Mouse (Mus musculus) MEL-GATA-1-ER (cell line): ENCODE measurements around the gene Plcxd1.
"Not testable (repeated sequence)": the region's sequence is repeated elsewhere in the genome, so short reads cannot be mapped to it uniquely, and the experiment has no call there.

Experiments used
- DNase-seq: peaks from one replicate; pipeline ENCODE4 v3.0.0-alpha.2; 2012; ENCODE audit warnings: low read depth; ENCODE audit errors: extremely low read depth

The Plcxd1 gene

GRCm38 (mm10) chr5:110106901-110107564 lies 7.3 kb downstream of the Plcxd1 start:
- no peak for DNase-seq

GRCm38 (mm10) chr5:110107581-110108304 lies 8.0 kb downstream of the Plcxd1 start, which contains the start of gene Gtpbp6:
TSS of gene Gtpbp6 (minus strand) at chr5:110108197.
- peak; percentile 93 for DNase-seq

- DNase-seq, result no peak
Observed at GRCm38 (mm10) chr5:110108305-110108628, 8.5 kb downstream of the Plcxd1 start.

- DNase-seq, result peak; percentile 94
Observed at GRCm38 (mm10) chr5:110109991-110110441, 10.2 kb downstream of the Plcxd1 start, which contains the start of gene Zfp605. TSS of gene Zfp605 (plus strand) at chr5:110110092.

GRCm38 (mm10) chr5:110122380-110122779 lies 22.6 kb downstream of the Plcxd1 start:
- not testable (repeated sequence) for DNase-seq

- peak; percentile 93 for DNase-seq
Observed at GRCm38 (mm10) chr5:110135293-110136086, 35.7 kb downstream of the Plcxd1 start, which contains the start of gene Chfr. TSS of gene Chfr (plus strand) at chr5:110135842.

GRCm38 (mm10) chr5:110136087-110136464 lies 36.3 kb downstream of the Plcxd1 start:
- DNase-seq, result no peak

- DNase-seq, result peak; percentile 31
Observed at GRCm38 (mm10) chr5:110137816-110138215, 38.0 kb downstream of the Plcxd1 start.

GRCm38 (mm10) chr5:110139325-110139724 lies 39.6 kb downstream of the Plcxd1 start:
- DNase-seq, result no peak

GRCm38 (mm10) chr5:110140424-110140823 lies 40.7 kb downstream of the Plcxd1 start:
- DNase-seq, result no peak

GRCm38 (mm10) chr5:110142309-110142708 lies 42.5 kb downstream of the Plcxd1 start:
- no peak for DNase-seq

- DNase-seq, result no peak
Observed at GRCm38 (mm10) chr5:110143007-110143406, 43.2 kb downstream of the Plcxd1 start.
